Mouse (Mus musculus) limb, embryonic 15.5 days (tissue): ENCODE measurements around the gene Pcx. TPM values are rescaled to one million over a fixed set of nuclear protein-coding genes. Genes with fewer than 3 reads are reported as not detected.

ENCODE experiments used
- ATAC-seq: fragments of 200-750 bp; cut with Nextera tagmentation; 2 replicates; pipeline ENCODE4 v1.8.0; 2017; ENCODE audit warnings: low read depth, moderate TSS enrichment; ENCODE audit not compliant: insufficient number of reproducible peaks, low FRiP score, low TSS enrichment
- H3K27ac ChIP-seq: fragments of 300-500 bp; sonication (generic); 2 replicates; pipeline ENCODE4 v1.5.1; 2015; ENCODE audit warnings: moderate library complexity, mild to moderate bottlenecking, inconsistent platforms
- H3K27me3 ChIP-seq: fragments of 300-500 bp; sonication (generic); 2 replicates; pipeline ENCODE4 v1.6.1; 2015; ENCODE audit warnings: inconsistent platforms
- H3K36me3 ChIP-seq: fragments of 300-500 bp; sonication (generic); 2 replicates; pipeline ENCODE4 v1.6.1; 2015; ENCODE audit warnings: inconsistent platforms
- H3K4me1 ChIP-seq: fragments of 300-500 bp; sonication (generic); 2 replicates; pipeline ENCODE4 v1.6.1; 2015; ENCODE audit warnings: inconsistent platforms
- H3K4me2 ChIP-seq: fragments of 300-500 bp; sonication (generic); 2 replicates; pipeline ENCODE4 v1.6.1; 2015; ENCODE audit warnings: mild to moderate bottlenecking, inconsistent platforms
- H3K4me3 ChIP-seq: fragments of 300-500 bp; sonication (generic); 2 replicates; pipeline ENCODE4 v1.5.1; 2015; ENCODE audit warnings: mild to moderate bottlenecking, inconsistent platforms
- H3K9ac ChIP-seq: fragments of 300-500 bp; sonication (generic); 2 replicates; pipeline ENCODE4 v1.6.1; 2015; ENCODE audit warnings: inconsistent platforms
- H3K9me3 ChIP-seq: fragments of 300-500 bp; sonication (generic); 2 replicates; pipeline ENCODE4 v1.6.1; 2016; ENCODE audit warnings: inconsistent platforms
- WGBS: fragments of 180-500 bp; shearing (Covaris S2); methylation state at CpG from one replicate; pipeline ENCODE4 v1.1.7; 2015; 5-methylcytosine and 5-hydroxymethylcytosine counted together
- polyA plus RNA-seq: library from polyadenylated mRNA; unstranded; fragments of >200 nt; fragmentation: Nextera tagmentation; extraction: Ambion mirVana; gene quantifications from 2 replicates; pipeline ENCODE4 v1.2.1, GENCODE M21; 2015

The Pcx gene
- polyA plus RNA-seq, 1 experiment from 2014 or later: 16.2 TPM

DNA sequence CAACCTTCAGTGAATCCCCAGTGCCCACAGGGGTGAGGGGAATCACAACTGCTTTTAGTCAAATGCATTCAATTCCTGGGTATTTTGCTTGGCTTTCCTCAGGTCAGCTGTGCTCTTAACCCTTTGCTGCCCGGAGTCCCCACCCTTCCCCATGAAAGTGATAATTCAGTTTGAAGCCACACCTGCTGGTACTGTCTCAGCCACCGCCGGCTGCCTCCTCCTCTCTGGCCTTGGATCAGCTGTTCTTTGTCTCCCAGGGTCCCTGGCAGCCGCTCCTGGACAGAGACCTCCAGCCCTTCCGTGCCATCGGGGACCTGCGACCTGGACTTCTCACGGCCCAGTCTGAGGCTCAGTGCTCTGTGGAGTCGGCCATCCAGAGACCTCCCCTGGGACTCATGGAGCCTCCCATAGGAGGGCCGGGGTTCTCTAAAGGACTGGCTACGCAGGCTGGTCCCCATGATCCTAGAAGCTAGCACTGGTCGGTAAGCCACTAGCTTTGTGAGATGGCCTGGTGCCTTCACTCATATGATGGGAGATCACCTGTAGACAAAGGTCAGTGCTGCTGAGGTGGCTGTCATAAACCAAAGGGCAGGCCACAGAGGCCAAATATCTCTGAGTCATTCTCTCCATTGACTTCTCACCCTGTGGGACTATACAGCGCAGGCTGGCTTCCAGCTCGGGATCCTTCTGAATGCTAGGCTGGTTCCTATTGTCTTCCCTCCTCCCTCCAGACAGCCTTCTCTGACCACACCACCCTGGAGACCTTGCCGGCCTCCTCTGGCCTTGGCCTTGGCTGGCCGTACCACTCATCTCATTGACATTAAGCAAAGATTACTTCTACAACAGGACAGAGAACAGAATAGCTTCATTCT, 12.0 kb upstream of the Pcx start, which contains the start of gene 2010003K11Rik:
Gene 2010003K11Rik (minus strand): TSS at position 522 of the 872 bp plus-strand sequence.
- Histone ChIP-seq H3K9me3 (no peaks in the 10 kb centered on the region), H3K4me3 (no peak within 1 kb of the TSS), H3K27me3 (no peaks in the 10 kb centered on the region), H3K9ac (no peak within 1 kb of the TSS), H3K27ac (no peak within 1 kb of the TSS), H3K36me3 (no peaks in the 10 kb centered on the region), H3K4me1 (peaks cover 8% of the 10 kb centered on the region), H3K4me2 (no peak within 1 kb of the TSS; the same call in 1 of the 2 replicates)
- no peak for ATAC-seq
- WGBS: 58% methylated on average over 16 of the region's 16 CpGs

DNA sequence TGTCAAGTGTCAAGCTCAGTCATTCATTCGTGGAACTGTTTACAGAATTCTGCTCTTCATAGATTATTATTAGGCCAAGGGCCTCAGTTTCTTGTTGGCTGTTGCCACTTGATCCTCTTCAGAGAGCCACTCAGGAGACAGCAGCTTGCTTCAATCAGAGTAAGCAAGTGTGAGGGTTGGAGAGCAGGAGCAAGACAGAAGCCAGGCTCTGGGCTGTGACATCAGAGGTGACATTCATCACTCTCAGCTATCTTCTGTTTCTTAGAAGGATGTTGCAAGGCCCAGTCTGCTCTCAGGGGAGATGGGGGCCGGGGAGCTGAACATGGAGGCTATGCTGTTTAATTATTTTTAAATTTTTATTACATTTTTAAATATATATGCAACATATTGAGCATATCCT, 7.6 kb upstream of the Pcx start:
- 69% methylated on average over 2 of the region's 2 CpGs for WGBS
- Histone ChIP-seq H3K27ac (no peak overlapping the region), H3K4me1 (peaks cover 6% of the 10 kb centered on the region), H3K9me3 (no peaks in the 10 kb centered on the region), H3K4me2 (no peak overlapping the region), H3K27me3 (no peaks in the 10 kb centered on the region), H3K4me3 (no peak overlapping the region), H3K9ac (no peak overlapping the region), H3K36me3 (no peaks in the 10 kb centered on the region)
- ATAC-seq: no peak

DNA sequence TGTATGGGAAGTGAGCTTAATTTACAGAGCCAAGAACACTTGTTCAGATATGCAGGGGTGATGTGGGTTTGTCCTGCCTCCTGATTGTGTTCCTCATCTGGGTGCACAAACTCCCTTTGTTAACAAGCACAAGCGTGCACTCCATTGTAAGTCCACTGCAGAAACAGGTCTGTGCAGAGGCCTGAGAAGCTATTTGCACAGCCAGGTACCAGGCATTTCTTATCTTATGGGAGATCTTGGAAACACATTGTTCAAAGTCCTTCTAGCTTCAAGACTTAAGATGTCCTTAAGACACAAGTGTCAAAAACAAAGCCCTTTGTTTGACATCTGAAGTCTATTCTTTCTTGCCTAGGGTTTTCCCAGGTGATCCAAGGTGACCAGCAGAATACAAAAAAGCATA, 5.4 kb upstream of the Pcx start:
- ATAC-seq: no peak
- no peak overlapping the region for H3K4me3 ChIP-seq

DNA sequence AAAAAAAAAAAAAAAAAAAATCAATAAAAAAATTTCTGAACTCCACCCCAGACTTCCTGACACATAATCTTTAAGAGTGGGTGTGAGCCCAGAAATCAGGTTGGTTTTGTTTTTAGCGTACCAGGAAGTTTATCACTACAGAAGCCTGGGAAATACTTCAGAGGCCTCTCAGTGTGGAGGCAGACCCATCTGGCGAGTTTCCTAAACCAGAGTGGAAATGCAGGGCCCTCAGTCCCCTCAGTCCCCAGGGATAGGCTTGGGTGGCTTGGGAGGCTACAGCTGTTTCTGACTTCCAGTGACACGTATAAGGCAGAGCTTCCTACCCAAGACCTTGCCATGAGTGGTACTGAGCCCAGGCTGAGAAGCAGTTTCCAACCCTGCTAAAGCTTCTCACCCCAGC, 2.5 kb upstream of the Pcx start:
- Histone ChIP-seq H3K27ac (no peak overlapping the region), H3K9me3 (no peaks in the 10 kb centered on the region), H3K27me3 (0 out of 2 replicates have a peak, but pooled peaks cover 10% of the 10 kb centered on the region), H3K4me3 (no peak overlapping the region), H3K4me1 (peaks cover 12% of the 10 kb centered on the region), H3K36me3 (no peaks in the 10 kb centered on the region), H3K4me2 (no peak overlapping the region), H3K9ac (no peak overlapping the region)
- WGBS: 61% methylated on average over 3 of the region's 3 CpGs
- ATAC-seq: no peak

More for the DNA sequence above, 5.4 kb upstream of the Pcx start:
- no peak overlapping the region for H3K4me2 ChIP-seq
- H3K27ac ChIP-seq: no peak overlapping the region
- H3K9me3 ChIP-seq: no peaks in the 10 kb centered on the region
- H3K9ac ChIP-seq: no peak overlapping the region
- H3K36me3 ChIP-seq: no peaks in the 10 kb centered on the region
- H3K4me1 ChIP-seq: peaks cover 5% of the 10 kb centered on the region
- 90% methylated on average over 1 of the region's 1 CpGs for WGBS
- no peaks in the 10 kb centered on the region for H3K27me3 ChIP-seq

DNA sequence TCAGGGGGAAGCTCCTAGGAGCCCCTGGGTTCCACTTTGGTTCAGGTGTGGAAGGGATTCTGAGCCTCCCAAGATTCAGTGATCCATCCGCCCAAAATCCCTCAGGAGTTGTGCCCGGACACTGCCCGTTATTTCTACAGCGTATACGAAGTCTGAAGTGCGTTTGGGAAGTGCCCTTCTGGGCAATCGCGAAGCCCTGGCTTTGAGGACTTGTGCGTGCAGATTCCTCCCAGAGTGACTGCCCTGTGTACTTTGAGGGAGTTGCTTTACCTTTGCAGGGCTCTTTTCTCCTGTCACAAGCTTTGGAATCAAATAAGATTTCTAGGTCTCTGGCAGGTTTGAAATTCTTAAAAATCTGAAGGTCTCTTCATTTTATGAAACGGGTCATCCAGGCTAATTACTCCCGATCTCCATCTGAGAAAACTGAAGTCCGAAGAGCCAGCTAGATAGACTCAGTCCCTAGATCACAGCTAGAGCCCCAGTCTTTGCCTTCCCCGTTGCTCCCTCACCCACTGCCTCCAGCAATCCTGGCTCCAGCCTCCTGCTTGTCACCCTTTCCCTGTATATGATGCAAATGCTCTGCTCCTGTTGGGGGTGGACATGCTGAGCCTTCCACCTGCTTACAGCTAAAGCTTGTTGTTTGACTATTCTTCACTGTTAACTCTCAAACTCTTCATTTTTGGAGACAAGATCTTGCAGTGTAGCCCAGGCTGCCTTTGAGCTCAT, 1.0 kb downstream of the Pcx start:
- Histone ChIP-seq H3K36me3 (no peaks in the 10 kb centered on the region), H3K9me3 (no peaks in the 10 kb centered on the region), H3K4me1 (peaks cover 28% of the 10 kb centered on the region), H3K4me2 (peak overlapping the region; percentile 92), H3K9ac (peak overlapping the region; percentile 55; the same call in 1 of the 2 replicates), H3K27ac (no peak overlapping the region), H3K27me3 (0 out of 2 replicates have a peak, but pooled peaks cover 10% of the 10 kb centered on the region), H3K4me3 (peak overlapping the region; percentile 77)
- 10% methylated on average over 13 of the region's 13 CpGs for WGBS
- ATAC-seq: no peak

DNA sequence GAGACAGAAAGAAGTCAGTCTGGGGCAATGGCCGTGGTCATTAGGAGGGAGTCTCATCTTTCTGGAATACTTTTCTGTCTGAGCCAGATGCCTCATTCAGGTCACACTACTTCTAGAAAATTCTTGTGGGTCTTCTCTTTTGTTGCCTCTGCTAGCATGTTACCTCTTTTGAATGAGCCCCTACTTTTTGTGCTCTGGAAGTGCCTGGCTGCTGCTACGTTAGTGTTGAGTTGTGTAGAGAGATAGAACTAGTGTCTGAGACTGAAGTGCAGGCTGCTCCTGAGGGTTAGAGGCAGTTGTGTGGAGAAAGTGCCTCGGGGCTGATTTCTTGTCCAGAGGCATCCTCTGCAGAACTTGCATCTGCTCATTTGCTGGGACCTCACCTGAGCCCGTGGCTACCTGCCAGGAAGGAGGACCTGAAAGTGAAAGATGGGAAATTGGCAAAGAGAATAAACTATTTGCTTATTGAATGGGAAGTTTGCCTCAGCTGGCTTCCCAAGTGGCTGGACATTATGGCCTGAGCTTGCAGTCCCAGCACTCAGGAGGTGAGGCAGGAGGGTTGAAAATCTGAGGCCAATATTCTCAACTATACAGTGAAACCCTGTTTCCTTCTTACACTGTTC, 3.1 kb downstream of the Pcx start:
- Histone ChIP-seq H3K4me3 (no peak overlapping the region), H3K36me3 (no peaks in the 10 kb centered on the region), H3K4me1 (peaks cover 34% of the 10 kb centered on the region), H3K27ac (no peak overlapping the region), H3K9ac (no peak overlapping the region), H3K9me3 (no peaks in the 10 kb centered on the region), H3K4me2 (no peak overlapping the region), H3K27me3 (0 out of 2 replicates have a peak, but pooled peaks cover 10% of the 10 kb centered on the region)
- WGBS: 63% methylated on average over 4 of the region's 4 CpGs
- ATAC-seq: no peak

DNA sequence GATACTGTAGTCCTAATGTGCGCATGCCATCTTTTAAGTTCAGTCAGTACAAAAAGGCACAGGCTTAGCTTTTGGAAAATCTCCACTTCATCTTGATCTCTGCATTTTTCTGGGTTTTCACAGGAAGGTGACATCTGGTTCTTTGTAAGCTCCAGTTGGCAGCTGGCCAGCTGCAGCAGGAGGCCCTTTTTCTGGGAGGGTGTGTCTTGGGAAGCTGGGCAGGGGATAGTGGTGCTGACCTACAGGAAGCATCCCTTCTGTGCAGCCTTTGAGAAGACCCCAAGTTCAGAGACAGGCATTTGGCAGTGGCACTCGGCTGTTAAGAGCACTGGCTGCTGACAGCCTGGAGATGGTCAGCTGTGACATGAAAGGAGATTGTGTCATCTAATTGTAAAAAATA, 5.5 kb downstream of the Pcx start:
- H3K4me2 ChIP-seq: no peak overlapping the region
- H3K36me3 ChIP-seq: no peaks in the 10 kb centered on the region
- H3K27ac ChIP-seq: peak overlapping the region; percentile 3; the same call in 1 of the 2 replicates
- no peak overlapping the region for H3K4me3 ChIP-seq
- H3K9ac ChIP-seq: no peak overlapping the region
- 26% methylated on average over 2 of the region's 2 CpGs for WGBS
- no peaks in the 10 kb centered on the region for H3K9me3 ChIP-seq
- H3K4me1 ChIP-seq: peaks cover 27% of the 10 kb centered on the region
- ATAC-seq: no peak
- H3K27me3 ChIP-seq: 0 out of 2 replicates have a peak, but pooled peaks cover 10% of the 10 kb centered on the region

DNA sequence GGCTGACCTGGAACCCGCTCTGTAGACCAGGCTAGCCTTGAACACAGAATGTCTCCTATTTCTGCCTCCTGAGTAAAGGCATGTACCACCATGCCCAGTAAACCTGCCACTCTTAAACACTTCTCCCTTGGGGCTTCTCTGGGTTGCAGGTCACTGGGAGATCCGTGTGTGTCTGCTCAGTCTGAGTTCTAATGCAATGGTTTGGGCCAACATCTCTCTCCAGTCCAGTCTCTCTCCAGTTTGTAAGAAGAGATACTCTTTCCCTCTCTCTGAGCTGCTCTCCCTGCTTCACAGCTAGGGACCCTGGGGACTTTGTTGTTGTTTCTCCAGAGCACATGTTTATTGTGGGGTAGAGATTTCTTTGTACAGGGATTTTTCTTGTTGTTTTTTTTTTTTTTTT, 6.0 kb downstream of the Pcx start:
- H3K4me1 ChIP-seq: peaks cover 22% of the 10 kb centered on the region
- 0 out of 2 replicates have a peak, but pooled peaks cover 10% of the 10 kb centered on the region for H3K27me3 ChIP-seq
- H3K36me3 ChIP-seq: no peaks in the 10 kb centered on the region
- H3K9ac ChIP-seq: no peak overlapping the region
- H3K9me3 ChIP-seq: no peaks in the 10 kb centered on the region
- 56% methylated on average over 2 of the region's 2 CpGs for WGBS
- H3K4me2 ChIP-seq: no peak overlapping the region
- peak overlapping the region; percentile 3; the same call in 1 of the 2 replicates for H3K27ac ChIP-seq
- H3K4me3 ChIP-seq: no peak overlapping the region
- ATAC-seq: no peak

DNA sequence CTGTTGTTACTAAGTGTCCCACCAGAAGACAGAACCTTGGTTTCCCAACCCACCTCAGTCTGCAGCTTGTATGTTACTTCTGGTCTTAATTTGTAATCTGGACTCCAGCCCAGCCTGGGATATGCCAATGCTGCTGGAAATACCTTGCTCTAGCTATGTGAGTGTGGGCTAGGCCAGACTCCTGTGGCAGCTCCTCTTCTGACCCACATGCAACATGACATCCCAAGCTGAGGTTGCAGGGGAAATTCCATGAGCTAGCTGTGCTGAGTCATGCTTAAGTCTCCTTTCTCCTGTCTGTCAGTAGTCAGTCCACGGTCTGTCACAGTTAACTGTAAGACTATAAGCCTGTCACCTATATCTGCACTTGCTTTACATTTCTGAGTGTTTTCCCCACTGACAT, 7.2 kb downstream of the Pcx start:
- H3K27me3 ChIP-seq: no peaks in the 10 kb centered on the region
- ATAC-seq: no peak
- H3K27ac ChIP-seq: no peak overlapping the region
- H3K4me1 ChIP-seq: peaks cover 22% of the 10 kb centered on the region
- no peaks in the 10 kb centered on the region for H3K36me3 ChIP-seq
- no peaks in the 10 kb centered on the region for H3K9me3 ChIP-seq
- H3K4me2 ChIP-seq: no peak overlapping the region
- WGBS: 50% methylated on average over 1 of the region's 1 CpGs
- no peak overlapping the region for H3K4me3 ChIP-seq
- no peak overlapping the region for H3K9ac ChIP-seq

DNA sequence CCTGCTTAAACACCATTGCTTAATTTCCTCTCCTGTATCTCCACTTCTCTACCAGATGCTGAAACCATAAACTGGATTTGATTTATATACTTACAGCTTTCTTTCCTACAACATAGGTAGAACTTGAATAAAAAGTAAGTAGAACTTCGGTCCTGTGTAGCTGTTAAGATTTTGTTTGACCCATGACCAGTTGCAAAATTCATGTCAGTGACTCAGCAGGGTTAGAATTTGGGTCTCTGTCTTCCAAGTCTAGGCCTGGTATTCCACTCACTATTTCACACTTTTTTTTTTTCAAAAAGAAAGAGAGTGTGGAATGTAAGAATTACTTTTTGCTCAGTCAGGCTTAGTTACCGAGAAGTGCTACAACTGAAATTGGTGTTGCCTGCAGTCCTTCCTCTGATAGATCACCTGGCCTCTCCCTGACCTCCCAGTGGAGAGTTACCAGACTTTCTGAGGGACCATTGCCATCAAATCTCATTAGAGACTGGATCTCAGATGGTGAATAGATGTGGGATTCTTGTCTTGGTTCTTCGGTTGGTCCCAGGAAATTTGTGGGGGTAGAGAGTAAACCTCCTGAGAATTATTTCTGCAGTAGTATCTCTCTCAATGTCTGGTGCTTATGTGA, 11.3 kb downstream of the Pcx start:
- H3K27me3 ChIP-seq: no peaks in the 10 kb centered on the region
- no peak for ATAC-seq
- H3K36me3 ChIP-seq: no peaks in the 10 kb centered on the region
- H3K4me2 ChIP-seq: no peak overlapping the region
- WGBS: 68% methylated on average over 3 of the region's 3 CpGs
- no peak overlapping the region for H3K27ac ChIP-seq
- H3K4me1 ChIP-seq: peaks cover 5% of the 10 kb centered on the region
- H3K4me3 ChIP-seq: no peak overlapping the region
- H3K9me3 ChIP-seq: no peaks in the 10 kb centered on the region
- H3K9ac ChIP-seq: no peak overlapping the region

DNA sequence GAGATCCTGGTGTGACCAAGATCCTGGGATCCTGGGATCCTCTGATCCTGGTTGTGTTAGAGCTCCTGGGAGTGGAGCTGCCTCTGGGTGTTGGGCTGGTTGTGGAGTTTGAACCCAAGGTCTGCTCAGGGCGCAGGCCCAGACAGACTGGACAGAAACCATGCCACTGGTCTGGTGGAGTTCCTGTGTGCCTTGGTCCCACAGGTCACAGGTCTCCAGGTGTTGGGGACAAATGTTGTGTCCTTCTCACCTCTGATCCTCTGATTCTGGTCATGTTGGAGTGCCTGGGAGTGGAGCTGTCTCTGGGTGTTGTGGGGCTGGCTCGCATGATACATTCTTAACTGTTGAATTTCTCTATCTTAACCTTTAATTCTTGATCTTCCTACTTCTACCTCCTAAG, 24.4 kb downstream of the Pcx start:
- ATAC-seq: no peak
- no peaks in the 10 kb centered on the region for H3K36me3 ChIP-seq

More for the DNA sequence above, 24.4 kb downstream of the Pcx start:
- H3K9me3 ChIP-seq: no peaks in the 10 kb centered on the region
- 86% methylated on average over 2 of the region's 2 CpGs for WGBS
- H3K27ac ChIP-seq: no peak overlapping the region
- H3K4me1 ChIP-seq: no peaks in the 10 kb centered on the region
- H3K9ac ChIP-seq: no peak overlapping the region
- H3K4me2 ChIP-seq: no peak overlapping the region
- no peak overlapping the region for H3K4me3 ChIP-seq
- H3K27me3 ChIP-seq: no peaks in the 10 kb centered on the region
